Mouse (Mus musculus): Measurements from ENCODE around the gene F2r.

GRCm38 (mm10) chr13:95597578-95597977 is 20.7 kb downstream of the F2r start:
- TF ChIP-seq NANOG (IDR thresholded peaks at IDR 0.05; ENCODE audit: borderline replicate concordance, low read length) = no peak
- TF ChIP-seq CTCF (conservative IDR thresholded peaks at IDR 0.05; ENCODE audit: low read length) = no peak
